Mouse (Mus musculus) skeletal muscle tissue, postnatal 0 days (tissue): ENCODE data around the gene Wdr53. TPM values are rescaled to one million over a fixed set of nuclear protein-coding genes. Genes with fewer than 3 reads are reported as not detected.

Experiments
- microRNA counts: library from miRNA; unstranded; fragments of <30 nt; microRNA quantifications from one replicate; lab custom pipeline; 2015
- microRNA-seq, 2 experiments: library from miRNA; unstranded; fragments of <30 nt; microRNA quantifications; one replicate each; pipeline ENCODE4; 2016
- polyA plus RNA-seq: library from polyadenylated mRNA; unstranded; fragments of >200 nt; fragmentation: Nextera tagmentation; extraction: Ambion mirVana; gene quantifications from 2 replicates; pipeline ENCODE4 v1.2.1, GENCODE M21; 2015

Gene Wdr53
- 11.3 and 13.7 TPM in 2 replicates for polyA plus RNA-seq

DNA sequence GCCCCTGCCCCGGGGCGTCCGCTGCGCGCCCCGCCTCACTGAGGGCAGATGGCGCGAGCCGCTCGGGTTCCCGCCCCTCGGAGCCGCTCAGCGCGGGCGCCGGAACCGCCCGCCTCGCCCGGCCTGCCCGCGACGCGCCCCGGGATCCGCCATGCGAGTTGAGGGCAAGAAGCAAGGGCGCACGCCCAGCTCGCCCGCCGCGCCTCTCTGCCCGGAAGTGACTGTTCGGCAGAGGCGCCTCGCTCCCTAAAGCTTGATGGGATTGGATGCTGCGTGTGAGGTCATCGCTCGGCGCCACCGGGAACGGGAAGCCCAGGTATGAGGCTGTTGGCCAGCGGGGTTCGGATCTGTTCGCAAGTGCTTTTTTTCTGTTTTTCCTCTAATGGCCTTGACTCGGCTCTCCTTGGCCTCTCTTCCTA is at the start of gene Wdr53, which contains the start of gene Fbxo45:
TSS of gene Wdr53 (plus strand) at position 276 of the 419 bp plus-strand sequence.
TSS of gene Fbxo45 (minus strand) at position 207 of the 419 bp plus-strand sequence.

DNA sequence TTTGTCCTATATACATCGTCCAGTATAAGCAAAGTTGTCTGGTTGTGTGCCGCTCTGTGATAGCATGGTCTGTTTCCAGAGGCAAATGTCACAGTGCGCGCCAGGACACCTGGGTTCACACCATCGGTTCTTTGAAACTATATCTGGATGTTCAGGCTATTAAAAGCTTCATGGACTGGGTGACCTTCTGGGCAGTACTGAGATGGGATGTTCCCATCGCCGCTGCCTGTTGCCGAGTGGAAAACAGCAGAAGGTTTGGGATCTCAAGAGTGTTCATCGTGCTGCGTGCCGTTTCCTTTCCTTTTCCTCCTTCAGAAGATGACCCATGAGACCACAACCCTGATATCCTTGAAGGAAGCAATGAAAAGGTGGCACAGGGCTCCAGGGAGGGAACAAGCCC is 24.3 kb downstream of the Wdr53 start, which contains the start of gene Smco1:
TSS of gene Smco1 (plus strand) at position 178 of the 400 bp plus-strand sequence.

DNA sequence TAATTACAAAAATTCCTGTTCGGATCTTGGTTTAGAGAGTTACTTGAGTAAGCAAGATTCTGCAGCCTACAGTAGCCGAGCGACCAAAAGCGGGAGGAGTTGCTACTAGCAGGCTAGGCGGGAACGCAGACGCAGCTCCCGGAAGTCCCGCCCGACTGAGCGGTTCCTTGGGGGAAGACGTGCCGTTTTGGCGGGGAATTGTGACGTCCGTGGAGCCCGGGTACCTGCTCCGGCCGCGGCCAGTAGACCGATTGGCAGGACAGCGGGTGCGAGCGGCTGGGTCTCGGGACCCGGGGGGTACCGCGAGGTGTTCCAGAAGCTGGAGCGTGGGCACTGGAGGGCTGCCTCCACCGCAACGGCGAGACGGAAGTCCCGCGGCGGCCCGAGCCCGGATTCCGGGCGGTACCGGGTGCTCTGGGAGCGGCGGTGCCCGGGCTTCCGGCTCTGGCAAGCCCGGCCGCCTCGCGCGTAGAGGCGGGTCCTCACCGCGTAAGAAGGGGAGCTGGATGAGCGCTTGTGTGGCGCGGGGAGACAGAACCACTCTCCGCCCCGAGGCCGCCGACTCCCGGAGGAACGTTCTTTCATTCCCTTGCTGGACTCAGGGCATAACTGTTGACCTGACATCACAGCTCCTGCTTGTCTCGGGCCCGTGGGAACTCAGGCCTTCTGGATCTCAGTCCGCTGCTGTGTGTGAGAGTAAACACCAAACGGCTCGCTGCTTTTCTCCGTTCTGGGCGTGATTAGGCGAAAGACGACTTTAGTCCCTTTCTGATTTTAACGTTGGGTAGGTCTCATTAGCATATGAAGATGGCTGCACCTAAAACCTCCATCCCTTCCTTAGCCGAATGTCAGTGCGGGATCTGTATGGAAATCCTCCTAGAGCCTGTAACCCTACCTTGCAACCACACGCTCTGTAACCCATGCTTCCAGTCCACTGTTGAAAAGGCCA is 30.6 kb downstream of the Wdr53 start, which contains the start of gene Rnf168:
TSS of gene Rnf168 (plus strand) at position 152 of the 949 bp plus-strand sequence.

MicroRNAs within 50 kb of the gene (microRNA counts, 519-probe panel; counts per million panel counts)
- microRNA mmu-miR-1946a (lab: Ali Mortazavi, UCI), result 296 counts per million, percentile 58 among the panel's probes with 10 or more counts

Small RNAs within 50 kb of the gene (microRNA-seq; reads per million reads assigned to microRNA genes)
- 0 reads per million in 2 experiments for gene Mir1946a

Other genes with a start within 250 kb of the Wdr53 start
- 6.2 and 6.3 TPM in 2 replicates for gene Senp5, start 243.9 kb upstream of the Wdr53 start, polyA plus RNA-seq
- 15.9 and 16.9 TPM in 2 replicates for gene Pak2, start 167.9 kb upstream of the Wdr53 start, polyA plus RNA-seq
- 37.9 and 38.3 TPM in 2 replicates for gene Pigx, start 147.5 kb upstream of the Wdr53 start, polyA plus RNA-seq
- 9.8 and 11.2 TPM in 2 replicates for gene Cep19, start 147.4 kb upstream of the Wdr53 start, polyA plus RNA-seq
- gene Nrros, start 81.6 kb upstream of the Wdr53 start, polyA plus RNA-seq, result 13.0 and 20.7 TPM in 2 replicates
- not detected in 2 replicates for gene Bex6, start 67.4 kb upstream of the Wdr53 start, polyA plus RNA-seq
- gene Fbxo45, start 69 bp upstream of the Wdr53 start, polyA plus RNA-seq, result 4.6 and 5.6 TPM in 2 replicates
- gene Smco1, start 24.2 kb downstream of the Wdr53 start, polyA plus RNA-seq, result 3.0 and 3.2 TPM in 2 replicates
- 9.3 and 12.2 TPM in 2 replicates for gene Rnf168, start 30.2 kb downstream of the Wdr53 start, polyA plus RNA-seq
- gene Ubxn7, start 85.0 kb downstream of the Wdr53 start, polyA plus RNA-seq, result 10.4 and 11.0 TPM in 2 replicates
- not detected in 2 replicates for gene Tm4sf19, start 153.3 kb downstream of the Wdr53 start, polyA plus RNA-seq
- gene Tctex1d2, start 172.5 kb downstream of the Wdr53 start, polyA plus RNA-seq, result 13.1 and 15.3 TPM in 2 replicates
- 43.1 and 43.9 TPM in 2 replicates for gene Pcyt1a, start 183.7 kb downstream of the Wdr53 start, polyA plus RNA-seq
- 0.09 and 0.23 TPM in 2 replicates for gene Slc51a, start 240.7 kb downstream of the Wdr53 start, polyA plus RNA-seq
- gene Zdhhc19, start 249.0 kb downstream of the Wdr53 start, polyA plus RNA-seq, result not detected in 2 replicates